Comparison of ENCODE assay signal across 19 mouse cellular contexts in genomic region chr5:67057803-67058202, GRCm38 (mm10). TPM values are rescaled to one million over a fixed set of nuclear protein-coding genes. Genes with fewer than 3 reads are reported as not detected.
DNase-seq lines count a peak whose midpoint lies in the region; ATAC-seq and TF ChIP-seq lines count a peak whose summit lies in the region.
"Had no signal": no experiment of that assay in that cellular context is flagged by ENCODE, and none has a peak within 500 bp of the region (broad histone marks: within the 10 kb centered on the region; RNA-seq: fewer than 3 reads in every experiment).

No protein-coding gene starts in this region.

- H3K27ac ChIP-seq in forebrain, postnatal 0 days (ENCODE audit: low read depth, low read length): no peak overlapping the region
- H3K27ac ChIP-seq in forebrain, embryonic 10.5 days: no peak overlapping the region
- H3K27ac ChIP-seq in layer of hippocampus, adult 2 months: no peak overlapping the region
- H3K27ac ChIP-seq in midbrain, postnatal 0 days (ENCODE audit: low read depth, low read length): no peak overlapping the region
- no peak overlapping the region for H3K27ac ChIP-seq in midbrain, embryonic 16.5 days (ENCODE audit: low read length)
- H3K27ac ChIP-seq: hindbrain, embryonic 12.5 days; limb, embryonic 13.5 days had no signal

- H3K9ac ChIP-seq in forebrain, postnatal 0 days: no peak overlapping the region
- no peak overlapping the region for H3K9ac ChIP-seq in midbrain, postnatal 0 days (replicated peaks; ENCODE audit: low read length, poor library complexity, severe bottlenecking)
- H3K9ac ChIP-seq in midbrain, embryonic 16.5 days (ENCODE audit: low read depth, low read length): no peak overlapping the region
- H3K9ac ChIP-seq: hindbrain, embryonic 12.5 days; limb, embryonic 13.5 days had no signal

- ATAC-seq in forebrain, postnatal 0 days: no peak
- no peak for ATAC-seq in midbrain, postnatal 0 days (ENCODE audit: low FRiP score)
- ATAC-seq in midbrain, embryonic 16.5 days: no peak
- ATAC-seq: forebrain, embryonic 14.5 days had no signal

- no peak for DNase-seq in forebrain, postnatal 0 days
- DNase-seq in forebrain, embryonic 10.5 days (ENCODE audit: extremely low spot score, low spot score): no peak
- DNase-seq in layer of hippocampus, adult 2 months (ENCODE audit: low spot score in 2 of 2): no peak
- no peak for DNase-seq in layer of hippocampus, postnatal 36 days
- no peak for DNase-seq in midbrain, postnatal 0 days (ENCODE audit: low spot score)
- peak; percentile 51 for DNase-seq in testis, postnatal 14 days (ENCODE audit: low spot score)
- DNase-seq in thymus, postnatal 4 days: no peak
- DNase-seq: adrenal gland, postnatal 36 days; cerebellum, adult 9-11 months; embryo, embryonic 11 days; heart, adult 18-20 months; kidney, postnatal 10 days had no signal

- H3K9me3 ChIP-seq in forebrain, postnatal 0 days (ENCODE audit: low read length): no peaks in the 10 kb centered on the region
- H3K9me3 ChIP-seq in forebrain, embryonic 10.5 days: no peaks in the 10 kb centered on the region
- H3K9me3 ChIP-seq in midbrain, postnatal 0 days (ENCODE audit: low read length): no peaks in the 10 kb centered on the region
- no peaks in the 10 kb centered on the region for H3K9me3 ChIP-seq in midbrain, embryonic 16.5 days (replicated peaks; ENCODE audit: control insufficient read depth, low read length, poor library complexity, severe bottlenecking)
- H3K9me3 ChIP-seq: hindbrain, embryonic 12.5 days; limb, embryonic 13.5 days had no signal

- 85% methylated on average over 6 of the region's 6 CpGs for WGBS in forebrain, postnatal 0 days
- WGBS in forebrain, embryonic 10.5 days: 87% methylated on average over 6 of the region's 6 CpGs
- WGBS in midbrain, postnatal 0 days: 88% methylated on average over 6 of the region's 6 CpGs
- 82% methylated on average over 6 of the region's 6 CpGs for WGBS in midbrain, embryonic 16.5 days

- no peak overlapping the region for H3K4me2 ChIP-seq in forebrain, postnatal 0 days (ENCODE audit: low read depth)
- no peak overlapping the region for H3K4me2 ChIP-seq in midbrain, postnatal 0 days (ENCODE audit: low read depth, low read length, poor library complexity, severe bottlenecking)
- no peak overlapping the region for H3K4me2 ChIP-seq in midbrain, embryonic 16.5 days (ENCODE audit: low read length)
- H3K4me2 ChIP-seq: hindbrain, embryonic 12.5 days; limb, embryonic 13.5 days had no signal

- H3K36me3 ChIP-seq in forebrain, postnatal 0 days (ENCODE audit: insufficient read depth): peaks cover 11% of the 10 kb centered on the region
- H3K36me3 ChIP-seq in forebrain, embryonic 10.5 days (replicated peaks): 0 out of 2 replicates have a peak, but pooled peaks cover 3% of the 10 kb centered on the region
- peaks cover 14% of the 10 kb centered on the region for H3K36me3 ChIP-seq in midbrain, postnatal 0 days (ENCODE audit: insufficient read depth, low read length)
- H3K36me3 ChIP-seq in midbrain, embryonic 16.5 days (ENCODE audit: control insufficient read depth, insufficient read depth, low read length): peaks cover 5% of the 10 kb centered on the region; the same call in 1 of the 2 replicates

- H3K4me3 ChIP-seq in forebrain, postnatal 0 days (ENCODE audit: low read depth, low read length): no peak overlapping the region
- H3K4me3 ChIP-seq in forebrain, embryonic 10.5 days: no peak overlapping the region
- no peak overlapping the region for H3K4me3 ChIP-seq in layer of hippocampus, adult 2 months
- no peak overlapping the region for H3K4me3 ChIP-seq in midbrain, postnatal 0 days (ENCODE audit: low read depth, low read length)
- H3K4me3 ChIP-seq in midbrain, embryonic 16.5 days (ENCODE audit: low read depth, low read length): no peak overlapping the region
- H3K4me3 ChIP-seq: hindbrain, embryonic 12.5 days; limb, embryonic 13.5 days had no signal

- TF ChIP-seq CTCF in forebrain, postnatal 0 days (IDR thresholded peaks at IDR 0.05; ENCODE audit: low read depth): peak; percentile 38; the same call in 1 of the 2 replicates
- TF ChIP-seq CTCF in layer of hippocampus, adult 2 months (conservative IDR thresholded peaks at IDR 0.05): peak; percentile 62
- TF ChIP-seq CTCF in midbrain, postnatal 0 days (IDR thresholded peaks at IDR 0.05): peak; percentile 50

- no peaks in the 10 kb centered on the region for H3K4me1 ChIP-seq in forebrain, postnatal 0 days (ENCODE audit: insufficient read depth)
- no peaks in the 10 kb centered on the region for H3K4me1 ChIP-seq in forebrain, embryonic 10.5 days
- H3K4me1 ChIP-seq in midbrain, postnatal 0 days (ENCODE audit: insufficient read depth, low read length): no peaks in the 10 kb centered on the region
- no peaks in the 10 kb centered on the region for H3K4me1 ChIP-seq in midbrain, embryonic 16.5 days (ENCODE audit: control insufficient read depth, insufficient read depth, low read length)
- H3K4me1 ChIP-seq: limb, embryonic 13.5 days had no signal

- no peaks in the 10 kb centered on the region for H3K27me3 ChIP-seq in forebrain, postnatal 0 days (ENCODE audit: insufficient read depth, low read length)
- H3K27me3 ChIP-seq in forebrain, embryonic 10.5 days (ENCODE audit: poor library complexity, severe bottlenecking): 0 out of 2 replicates have a peak, but pooled peaks cover 3% of the 10 kb centered on the region
- no peaks in the 10 kb centered on the region for H3K27me3 ChIP-seq in midbrain, postnatal 0 days (ENCODE audit: insufficient read depth, low read length)
- no peaks in the 10 kb centered on the region for H3K27me3 ChIP-seq in midbrain, embryonic 16.5 days (ENCODE audit: control insufficient read depth, insufficient read depth, low read depth, low read length)
- H3K27me3 ChIP-seq: hindbrain, embryonic 12.5 days; limb, embryonic 13.5 days had no signal

RNA-seq across cellular contexts. Expression of gene Phox2b, which starts 41.3 kb away (rescaled TPM):
- not detected in 2 replicates for total RNA-seq in forebrain, postnatal 0 days (2014; rRNA removed)
- polyA plus RNA-seq in forebrain, postnatal 0 days (2015; fragmentation: Nextera tagmentation; extraction: Ambion mirVana): not detected in 2 replicates
- polyA plus RNA-seq in forebrain, embryonic 10.5 days (2016; fragmentation: Nextera tagmentation; extraction: Ambion mirVana): 0.05 TPM in 1 of 2 replicates, not detected in the other
- not detected for total RNA-seq in layer of hippocampus, adult 2 months (2021)
- not detected for total RNA-seq in layer of hippocampus, postnatal 36 days (2021)
- 0.99 and 3.1 TPM in 2 replicates for total RNA-seq in midbrain, postnatal 0 days (2014; rRNA removed)
- polyA plus RNA-seq in midbrain, postnatal 0 days (2015; fragmentation: Nextera tagmentation; extraction: Ambion mirVana): 0.20 and 0.21 TPM in 2 replicates
- 0.37 and 1.5 TPM in 2 replicates for polyA plus RNA-seq in midbrain, embryonic 16.5 days (2015; fragmentation: Nextera tagmentation; extraction: Ambion mirVana)
- total RNA-seq: gastrocnemius, adult 18-20 months; heart, adult 18-20 months; left cerebral cortex, postnatal 10 days; megakaryocyte, adult 5-6 weeks had no signal
- polyA plus RNA-seq: forebrain, embryonic 14.5 days had no signal
